ENCODE assay signal across 8 mouse cellular contexts in genomic region chr10:126901488-126901843, GRCm38 (mm10). TPM values are rescaled to one million over a fixed set of nuclear protein-coding genes. Genes with fewer than 3 reads are reported as not detected.
A peak's percentile ranks its signal among the peaks of the same experiment; 100 is the strongest.
DNase-seq lines count a peak whose midpoint lies in the region; ATAC-seq and TF ChIP-seq lines count a peak whose summit lies in the region.

No protein-coding gene starts in this region.

- H3K4me3 ChIP-seq in kidney, postnatal 0 days (replicated peaks; ENCODE audit: low read depth, low read length): peak overlapping the region; percentile 68
- peak overlapping the region; percentile 80 for H3K4me3 ChIP-seq in embryonic facial prominence, embryonic 13.5 days
- H3K4me3 ChIP-seq in hindbrain, postnatal 0 days (ENCODE audit: low read length): peak overlapping the region; percentile 80
- peak overlapping the region; percentile 71 for H3K4me3 ChIP-seq in midbrain, embryonic 16.5 days (ENCODE audit: low read depth, low read length)

- H3K4me2 ChIP-seq in kidney, postnatal 0 days (ENCODE audit: low read length): peak overlapping the region; percentile 99
- H3K4me2 ChIP-seq in embryonic facial prominence, embryonic 13.5 days: peak overlapping the region; percentile 97
- peak overlapping the region; percentile 97 for H3K4me2 ChIP-seq in hindbrain, postnatal 0 days (ENCODE audit: low read depth, low read length)
- peak overlapping the region; percentile 96 for H3K4me2 ChIP-seq in midbrain, embryonic 16.5 days (ENCODE audit: low read length)

- no peak for TF ChIP-seq CTCF in kidney, postnatal 0 days (IDR thresholded peaks at IDR 0.05; ENCODE audit: low read depth)
- TF ChIP-seq CTCF in hindbrain, postnatal 0 days (IDR thresholded peaks at IDR 0.05; ENCODE audit: low read depth): no peak

- H3K9me3 ChIP-seq in kidney, postnatal 0 days (replicated peaks; ENCODE audit: low read length): no peaks in the 10 kb centered on the region
- H3K9me3 ChIP-seq in embryonic facial prominence, embryonic 13.5 days: no peaks in the 10 kb centered on the region
- no peaks in the 10 kb centered on the region for H3K9me3 ChIP-seq in hindbrain, postnatal 0 days (ENCODE audit: low read length)
- H3K9me3 ChIP-seq in midbrain, embryonic 16.5 days (replicated peaks; ENCODE audit: control insufficient read depth, low read length, poor library complexity, severe bottlenecking): no peaks in the 10 kb centered on the region

- 0% methylated on average over 4 of the region's 4 CpGs for WGBS in kidney, postnatal 0 days
- under 1% methylated on average over 4 of the region's 4 CpGs for WGBS in embryonic facial prominence, embryonic 13.5 days
- WGBS in hindbrain, postnatal 0 days: under 1% methylated on average over 4 of the region's 4 CpGs
- 0% methylated on average over 4 of the region's 4 CpGs for WGBS in midbrain, embryonic 16.5 days

- DNase-seq in kidney, postnatal 0 days (ENCODE audit: low spot score): no peak
- no peak for DNase-seq in kidney, postnatal 4 days
- no peak for DNase-seq in hindbrain, postnatal 0 days (ENCODE audit: low spot score)
- no peak for DNase-seq in left cerebral cortex, postnatal 36 days (ENCODE audit: low spot score in 2 of 2)
- DNase-seq in left cerebral cortex, postnatal 4 days: no peak

- intact Hi-C loops in left cerebral cortex, postnatal 36 days (cut with DNase I): no loop called here
- intact Hi-C loops in left cerebral cortex, postnatal 4 days (cut with DNase I): no loop called here

- ATAC-seq in kidney, postnatal 0 days (replicated peaks; ENCODE audit: low FRiP score, low read depth): peak; percentile 5; the same call in 1 of the 2 replicates
- ATAC-seq in embryonic facial prominence, embryonic 13.5 days (ENCODE audit: insufficient number of reproducible peaks, insufficient read depth, low FRiP score, low TSS enrichment, low read depth): no peak
- ATAC-seq in hindbrain, postnatal 0 days: peak; percentile 34
- ATAC-seq in midbrain, embryonic 16.5 days: 0 out of 2 replicates have a peak, but pooled peaks have one; percentile 4
- no peak for ATAC-seq in CD4-positive, CD25-positive, alpha-beta regulatory T cell, adult 4 months

- no peak overlapping the region for H3K27ac ChIP-seq in kidney, postnatal 0 days
- H3K27ac ChIP-seq in embryonic facial prominence, embryonic 13.5 days: no peak overlapping the region
- no peak overlapping the region for H3K27ac ChIP-seq in hindbrain, postnatal 0 days
- no peak overlapping the region for H3K27ac ChIP-seq in midbrain, embryonic 16.5 days (ENCODE audit: low read length)

- no peaks in the 10 kb centered on the region for H3K4me1 ChIP-seq in kidney, postnatal 0 days (replicated peaks; ENCODE audit: insufficient read depth, low read length)
- H3K4me1 ChIP-seq in embryonic facial prominence, embryonic 13.5 days: peaks cover 20% of the 10 kb centered on the region
- H3K4me1 ChIP-seq in hindbrain, postnatal 0 days (ENCODE audit: insufficient read depth, low read length): no peaks in the 10 kb centered on the region
- peaks cover 12% of the 10 kb centered on the region for H3K4me1 ChIP-seq in midbrain, embryonic 16.5 days (ENCODE audit: control insufficient read depth, insufficient read depth, low read length)

- H3K36me3 ChIP-seq in kidney, postnatal 0 days (ENCODE audit: insufficient read depth, low read length): 0 out of 2 replicates have a peak, but pooled peaks cover 3% of the 10 kb centered on the region
- H3K36me3 ChIP-seq in embryonic facial prominence, embryonic 13.5 days: peaks cover 13% of the 10 kb centered on the region
- peaks cover 8% of the 10 kb centered on the region; the same call in 1 of the 2 replicates for H3K36me3 ChIP-seq in hindbrain, postnatal 0 days (ENCODE audit: insufficient read depth, low read length)
- 0 out of 2 replicates have a peak, but pooled peaks cover 3% of the 10 kb centered on the region for H3K36me3 ChIP-seq in midbrain, embryonic 16.5 days (ENCODE audit: control insufficient read depth, insufficient read depth, low read length)

- no peak overlapping the region for H3K9ac ChIP-seq in kidney, postnatal 0 days (ENCODE audit: low read depth, low read length)
- H3K9ac ChIP-seq in embryonic facial prominence, embryonic 13.5 days: no peak overlapping the region
- peak overlapping the region; percentile 70 for H3K9ac ChIP-seq in hindbrain, postnatal 0 days (replicated peaks; ENCODE audit: low read length)
- peak overlapping the region; percentile 79 for H3K9ac ChIP-seq in midbrain, embryonic 16.5 days (ENCODE audit: low read depth, low read length)

- H3K27me3 ChIP-seq in kidney, postnatal 0 days (ENCODE audit: insufficient read depth, low read length): no peaks in the 10 kb centered on the region
- H3K27me3 ChIP-seq in embryonic facial prominence, embryonic 13.5 days: no peaks in the 10 kb centered on the region
- H3K27me3 ChIP-seq in hindbrain, postnatal 0 days (ENCODE audit: insufficient read depth, low read length): no peaks in the 10 kb centered on the region
- no peaks in the 10 kb centered on the region for H3K27me3 ChIP-seq in midbrain, embryonic 16.5 days (ENCODE audit: control insufficient read depth, insufficient read depth, low read depth, low read length)

RNA-seq across cellular contexts. Expression of gene Atp23, which starts 0.3 kb away (rescaled TPM):
- 20.5 and 22.6 TPM in 2 replicates for polyA plus RNA-seq in kidney, postnatal 0 days (2015; fragmentation: Nextera tagmentation; extraction: Ambion mirVana)
- polyA plus RNA-seq in embryonic facial prominence, embryonic 13.5 days (2015; fragmentation: Nextera tagmentation; extraction: Ambion mirVana): 19.7 and 19.9 TPM in 2 replicates
- total RNA-seq in hindbrain, postnatal 0 days (2014; rRNA removed): 12.5 and 14.3 TPM in 2 replicates
- 19.1 and 20.2 TPM in 2 replicates for polyA plus RNA-seq in hindbrain, postnatal 0 days (2015; fragmentation: Nextera tagmentation; extraction: Ambion mirVana)
- polyA plus RNA-seq in midbrain, embryonic 16.5 days (2015; fragmentation: Nextera tagmentation; extraction: Ambion mirVana): 13.4 and 15.6 TPM in 2 replicates
- 1 to 10 TPM; 2.7 to 6.1 TPM for polyA plus RNA-seq in CD4-positive, CD25-positive, alpha-beta regulatory T cell, adult 4 months (2017; shearing (Covaris generic))
- total RNA-seq in left cerebral cortex, postnatal 36 days (2021): 1 to 10 TPM; 8.9 to 9.5 TPM
- 10 to 100 TPM in 1 of 2 experiments, 1 to 10 TPM in 1; 9.6 to 12.4 TPM for total RNA-seq in left cerebral cortex, postnatal 4 days (2021)

Comparison
In these comparisons a context has a peak if more than half of its experiments do, and no peak if none do; other contexts are left out.
1. ATAC-seq: peak in kidney, postnatal 0 days (single experiment), hindbrain, postnatal 0 days (single experiment) and midbrain, embryonic 16.5 days (single experiment); none in embryonic facial prominence, embryonic 13.5 days (single experiment) and CD4-positive, CD25-positive, alpha-beta regulatory T cell, adult 4 months (single experiment).
2. H3K9ac ChIP-seq: peak in hindbrain, postnatal 0 days (single experiment) and midbrain, embryonic 16.5 days (single experiment); none in kidney, postnatal 0 days (single experiment) and embryonic facial prominence, embryonic 13.5 days (single experiment).
3. Peak in every context shown above with its lines, with median percentiles within 50 percentile points of each other: H3K4me2 ChIP-seq and H3K4me3 ChIP-seq.